In the genomic region with DNA sequence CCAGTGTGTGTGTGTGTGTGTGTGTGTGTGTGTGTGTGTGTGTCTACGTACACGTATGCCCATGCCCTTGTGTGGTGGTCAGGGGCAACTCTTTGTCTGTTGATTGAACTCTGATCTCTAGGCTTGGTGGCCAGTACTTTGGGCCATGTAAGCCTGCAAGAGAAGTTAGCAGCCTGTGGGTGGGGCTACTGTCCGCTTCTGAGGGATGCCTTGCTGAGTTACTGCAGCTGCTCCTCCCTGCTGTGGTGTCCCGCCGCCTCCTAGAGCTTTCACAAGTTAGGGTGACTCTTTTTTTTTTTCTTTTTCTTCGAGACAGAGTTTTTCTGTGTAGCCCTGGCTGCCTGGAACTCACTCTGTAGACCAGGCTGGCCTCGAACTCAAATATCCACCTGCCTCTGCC, we compare ENCODE assay signal across 18 mouse cellular contexts. TPM values are rescaled to one million over a fixed set of nuclear protein-coding genes. Genes with fewer than 3 reads are reported as not detected.
A peak's percentile ranks its signal among the peaks of the same experiment; 100 is the strongest.
DNase-seq lines count a peak whose midpoint lies in the region; ATAC-seq and TF ChIP-seq lines count a peak whose summit lies in the region.
"Had no signal": no experiment of that assay in that cellular context is flagged by ENCODE, and none has a peak within 500 bp of the region (broad histone marks: within the 10 kb centered on the region; RNA-seq: fewer than 3 reads in every experiment).

No protein-coding gene starts in this region.

- ATAC-seq in heart, postnatal 0 days (ENCODE audit: insufficient read depth, low read depth): no peak
- ATAC-seq in heart, embryonic 12.5 days (ENCODE audit: insufficient number of reproducible peaks, low FRiP score): no peak
- ATAC-seq in kidney, postnatal 0 days (replicated peaks; ENCODE audit: low FRiP score, low read depth): no peak
- no peak for ATAC-seq in kidney, embryonic 16.5 days (ENCODE audit: low FRiP score, low TSS enrichment)
- ATAC-seq: forebrain, embryonic 15.5 days; hindbrain, embryonic 16.5 days had no signal

- H3K9me3 ChIP-seq in heart, postnatal 0 days (replicated peaks; ENCODE audit: control insufficient read depth, low read length): no peaks in the 10 kb centered on the region
- no peaks in the 10 kb centered on the region for H3K9me3 ChIP-seq in heart, embryonic 12.5 days (replicated peaks)
- H3K9me3 ChIP-seq in kidney, postnatal 0 days (replicated peaks; ENCODE audit: low read length): no peaks in the 10 kb centered on the region
- no peaks in the 10 kb centered on the region for H3K9me3 ChIP-seq in kidney, embryonic 16.5 days (ENCODE audit: low read length)
- H3K9me3 ChIP-seq: forebrain, embryonic 15.5 days; heart, embryonic 15.5 days; liver, embryonic 13.5 days; stomach, embryonic 15.5 days had no signal

- no peak for DNase-seq in heart, postnatal 0 days (ENCODE audit: low spot score)
- DNase-seq in kidney, postnatal 0 days (ENCODE audit: low spot score): peak; percentile 72
- DNase-seq in 416B (ENCODE audit: low read depth) (peak; percentile 29), ZHBTc4 (ENCODE audit: low read depth, low spot score) (peak; percentile 30)
- DNase-seq in cerebellum, adult 11 months: no peak
- DNase-seq in left cerebral cortex, adult 11 months (ENCODE audit: low spot score): no peak
- DNase-seq: adrenal gland, postnatal 36 days; cerebellum, postnatal 10 days; liver, embryonic 13.5 days; midbrain, embryonic 14.5 days; thymus, postnatal 25 days had no signal

- no peak overlapping the region for H3K4me2 ChIP-seq in heart, postnatal 0 days (ENCODE audit: low read depth, low read length)
- no peak overlapping the region for H3K4me2 ChIP-seq in heart, embryonic 12.5 days
- H3K4me2 ChIP-seq in kidney, postnatal 0 days (ENCODE audit: low read length): no peak overlapping the region
- H3K4me2 ChIP-seq in kidney, embryonic 16.5 days (replicated peaks; ENCODE audit: low read depth, low read length): no peak overlapping the region
- H3K4me2 ChIP-seq: forebrain, embryonic 15.5 days; heart, embryonic 15.5 days; liver, embryonic 13.5 days; stomach, embryonic 15.5 days had no signal

- H3K4me3 ChIP-seq in heart, postnatal 0 days (ENCODE audit: low read depth, low read length): no peak overlapping the region
- H3K4me3 ChIP-seq in heart, embryonic 12.5 days: no peak overlapping the region
- H3K4me3 ChIP-seq in kidney, postnatal 0 days (replicated peaks; ENCODE audit: low read depth, low read length): no peak overlapping the region
- H3K4me3 ChIP-seq in kidney, embryonic 16.5 days (ENCODE audit: low read length): no peak overlapping the region
- H3K4me3 ChIP-seq: forebrain, embryonic 15.5 days; heart, embryonic 15.5 days; liver, embryonic 13.5 days; stomach, embryonic 15.5 days had no signal

- no peaks in the 10 kb centered on the region for H3K27me3 ChIP-seq in heart, postnatal 0 days (ENCODE audit: control insufficient read depth, insufficient read depth, low read length)
- no peaks in the 10 kb centered on the region for H3K27me3 ChIP-seq in heart, embryonic 12.5 days (replicated peaks)
- H3K27me3 ChIP-seq in kidney, postnatal 0 days (ENCODE audit: insufficient read depth, low read length): no peaks in the 10 kb centered on the region
- H3K27me3 ChIP-seq in kidney, embryonic 16.5 days (ENCODE audit: insufficient read depth, low read length): no peaks in the 10 kb centered on the region
- H3K27me3 ChIP-seq: forebrain, embryonic 15.5 days; heart, embryonic 15.5 days; liver, embryonic 13.5 days; stomach, embryonic 15.5 days had no signal

- TF ChIP-seq CTCF in heart, postnatal 0 days (IDR thresholded peaks at IDR 0.05; ENCODE audit: low read depth): peak; percentile 22; the same call in 1 of the 2 replicates
- peak; percentile 26; the same call in 1 of the 2 replicates for TF ChIP-seq CTCF in kidney, postnatal 0 days (IDR thresholded peaks at IDR 0.05; ENCODE audit: low read depth)

- WGBS in heart, postnatal 0 days: 65% methylated on average over 7 of the region's 7 CpGs
- 71% methylated on average over 7 of the region's 7 CpGs for WGBS in heart, embryonic 12.5 days
- 66% methylated on average over 7 of the region's 7 CpGs for WGBS in kidney, postnatal 0 days
- WGBS in kidney, embryonic 16.5 days: 49% methylated on average over 7 of the region's 7 CpGs

- H3K4me1 ChIP-seq in heart, postnatal 0 days (ENCODE audit: control insufficient read depth, insufficient read depth): no peaks in the 10 kb centered on the region
- peaks cover 15% of the 10 kb centered on the region for H3K4me1 ChIP-seq in heart, embryonic 12.5 days (replicated peaks)
- H3K4me1 ChIP-seq in kidney, postnatal 0 days (replicated peaks; ENCODE audit: insufficient read depth, low read length): no peaks in the 10 kb centered on the region
- no peaks in the 10 kb centered on the region for H3K4me1 ChIP-seq in kidney, embryonic 16.5 days (ENCODE audit: insufficient read depth, low read length)
- H3K4me1 ChIP-seq: liver, embryonic 13.5 days; stomach, embryonic 15.5 days had no signal

- H3K27ac ChIP-seq in heart, postnatal 0 days (ENCODE audit: low read depth): no peak overlapping the region
- H3K27ac ChIP-seq in heart, embryonic 12.5 days (ENCODE audit: poor library complexity, severe bottlenecking): no peak overlapping the region
- H3K27ac ChIP-seq in kidney, postnatal 0 days: no peak overlapping the region
- no peak overlapping the region for H3K27ac ChIP-seq in kidney, embryonic 16.5 days (ENCODE audit: low read length)
- H3K27ac ChIP-seq: forebrain, embryonic 15.5 days; heart, embryonic 15.5 days; liver, embryonic 13.5 days; stomach, embryonic 15.5 days had no signal

- no peak for TF ChIP-seq EP300 in heart, postnatal 0 days (IDR thresholded peaks at IDR 0.05; ENCODE audit: low read depth)

- no peak overlapping the region for H3K9ac ChIP-seq in heart, postnatal 0 days (replicated peaks; ENCODE audit: low read depth, low read length)
- no peak overlapping the region for H3K9ac ChIP-seq in heart, embryonic 12.5 days
- no peak overlapping the region for H3K9ac ChIP-seq in kidney, postnatal 0 days (ENCODE audit: low read depth, low read length)
- H3K9ac ChIP-seq in kidney, embryonic 16.5 days (replicated peaks; ENCODE audit: low read length): no peak overlapping the region
- H3K9ac ChIP-seq: forebrain, embryonic 15.5 days; heart, embryonic 15.5 days; liver, embryonic 13.5 days; stomach, embryonic 15.5 days had no signal

- peaks cover 82% of the 10 kb centered on the region for H3K36me3 ChIP-seq in heart, postnatal 0 days (replicated peaks; ENCODE audit: control insufficient read depth, insufficient read depth, low read length)
- peaks cover 63% of the 10 kb centered on the region for H3K36me3 ChIP-seq in heart, embryonic 12.5 days
- H3K36me3 ChIP-seq in kidney, postnatal 0 days (ENCODE audit: insufficient read depth, low read length): peaks cover 39% of the 10 kb centered on the region
- peaks cover 27% of the 10 kb centered on the region for H3K36me3 ChIP-seq in kidney, embryonic 16.5 days (ENCODE audit: insufficient read depth, low read length)

RNA-seq across cellular contexts. Expression of gene Mrps35, which starts 16.8 kb away (rescaled TPM):
- 17.6 and 24.2 TPM in 2 replicates for total RNA-seq in heart, postnatal 0 days (2014; rRNA removed; ENCODE audit: low replicate concordance)
- polyA plus RNA-seq in heart, postnatal 0 days (2015; fragmentation: Nextera tagmentation; extraction: Ambion mirVana): 196 and 197 TPM in 2 replicates
- polyA plus RNA-seq in heart, embryonic 12.5 days (2016; fragmentation: Nextera tagmentation; extraction: Ambion mirVana): 110 and 119 TPM in 2 replicates
- 132 and 139 TPM in 2 replicates for polyA plus RNA-seq in kidney, postnatal 0 days (2015; fragmentation: Nextera tagmentation; extraction: Ambion mirVana)
- polyA plus RNA-seq in kidney, embryonic 16.5 days (2015; fragmentation: Nextera tagmentation; extraction: Ambion mirVana): 120 and 131 TPM in 2 replicates

RNA-seq across cellular contexts. Expression of gene Rep15, which starts 26.9 kb away (rescaled TPM):
- 0.97 TPM in 1 of 2 replicates, not detected in the other for total RNA-seq in heart, postnatal 0 days (2014; rRNA removed; ENCODE audit: low replicate concordance)
- polyA plus RNA-seq in heart, postnatal 0 days (2015; fragmentation: Nextera tagmentation; extraction: Ambion mirVana): 0.21 and 0.48 TPM in 2 replicates
- 0.83 and 1.1 TPM in 2 replicates for polyA plus RNA-seq in heart, embryonic 12.5 days (2016; fragmentation: Nextera tagmentation; extraction: Ambion mirVana)
- polyA plus RNA-seq in kidney, postnatal 0 days (2015; fragmentation: Nextera tagmentation; extraction: Ambion mirVana): 0.70 and 0.84 TPM in 2 replicates
- polyA plus RNA-seq in kidney, embryonic 16.5 days (2015; fragmentation: Nextera tagmentation; extraction: Ambion mirVana): 0.85 and 1.1 TPM in 2 replicates
- total RNA-seq: megakaryocyte progenitor cell, adult 5-6 weeks had no signal

RNA-seq across cellular contexts. Expression of gene Mansc4, which starts 27.5 kb away (rescaled TPM):
- total RNA-seq in heart, postnatal 0 days (2014; rRNA removed; ENCODE audit: low replicate concordance): not detected in 2 replicates
- 0.14 and 0.30 TPM in 2 replicates for polyA plus RNA-seq in heart, postnatal 0 days (2015; fragmentation: Nextera tagmentation; extraction: Ambion mirVana)
- 0.46 and 0.67 TPM in 2 replicates for polyA plus RNA-seq in heart, embryonic 12.5 days (2016; fragmentation: Nextera tagmentation; extraction: Ambion mirVana)
- 3.7 and 4.3 TPM in 2 replicates for polyA plus RNA-seq in kidney, postnatal 0 days (2015; fragmentation: Nextera tagmentation; extraction: Ambion mirVana)
- polyA plus RNA-seq in kidney, embryonic 16.5 days (2015; fragmentation: Nextera tagmentation; extraction: Ambion mirVana): 5.3 and 5.9 TPM in 2 replicates
- total RNA-seq: megakaryocyte progenitor cell, adult 5-6 weeks had no signal
- polyA plus RNA-seq: liver, embryonic 13.5 days had no signal

RNA-seq across cellular contexts. Expression of gene Klhl42, which starts 31.9 kb away (rescaled TPM):
- total RNA-seq in heart, postnatal 0 days (2014; rRNA removed; ENCODE audit: low replicate concordance): 7.1 and 56.8 TPM in 2 replicates
- polyA plus RNA-seq in heart, postnatal 0 days (2015; fragmentation: Nextera tagmentation; extraction: Ambion mirVana): 2.1 and 2.2 TPM in 2 replicates
- polyA plus RNA-seq in heart, embryonic 12.5 days (2016; fragmentation: Nextera tagmentation; extraction: Ambion mirVana): 7.4 and 7.9 TPM in 2 replicates
- 5.7 and 6.0 TPM in 2 replicates for polyA plus RNA-seq in kidney, postnatal 0 days (2015; fragmentation: Nextera tagmentation; extraction: Ambion mirVana)
- polyA plus RNA-seq in kidney, embryonic 16.5 days (2015; fragmentation: Nextera tagmentation; extraction: Ambion mirVana): 6.0 and 7.0 TPM in 2 replicates

Comparison
In these comparisons a context has a peak if more than half of its experiments do, and no peak if none do; other contexts are left out.
1. DNase-seq: peak in kidney, postnatal 0 days (single experiment), 416B (single experiment) and ZHBTc4 (single experiment); none in heart, postnatal 0 days (single experiment), cerebellum, adult 11 months (single experiment) and left cerebral cortex, adult 11 months (single experiment).